ENCODE assay signal across 8 mouse cellular contexts in genomic region chr19:47264322-47265092, GRCm38 (mm10).
DNase-seq lines count a peak whose midpoint lies in the region; ATAC-seq and TF ChIP-seq lines count a peak whose summit lies in the region.

No protein-coding gene starts in this region.

- H3K9ac ChIP-seq in CH12.LX (ENCODE audit: insufficient read depth, low read depth): no peak overlapping the region
- H3K9ac ChIP-seq in kidney, embryonic 16.5 days (replicated peaks; ENCODE audit: low read length): no peak overlapping the region
- H3K9ac ChIP-seq in liver, embryonic 14.5 days (replicated peaks): no peak overlapping the region
- no peak overlapping the region for H3K9ac ChIP-seq in neural tube, embryonic 13.5 days

- H3K27ac ChIP-seq in CH12.LX (ENCODE audit: insufficient read depth, low read depth): no peak overlapping the region
- no peak overlapping the region for H3K27ac ChIP-seq in heart, embryonic 10.5 days
- no peak overlapping the region for H3K27ac ChIP-seq in kidney, embryonic 16.5 days (ENCODE audit: low read length)
- H3K27ac ChIP-seq in liver, embryonic 14.5 days: no peak overlapping the region
- H3K27ac ChIP-seq in neural tube, embryonic 13.5 days (replicated peaks): no peak overlapping the region

- H3K9me3 ChIP-seq in CH12.LX (replicated peaks; ENCODE audit: low read length): no peaks in the 10 kb centered on the region
- H3K9me3 ChIP-seq in heart, embryonic 10.5 days: no peaks in the 10 kb centered on the region
- no peaks in the 10 kb centered on the region for H3K9me3 ChIP-seq in kidney, embryonic 16.5 days (ENCODE audit: low read length)
- no peaks in the 10 kb centered on the region for H3K9me3 ChIP-seq in liver, embryonic 14.5 days (ENCODE audit: control insufficient read depth, low read length)
- H3K9me3 ChIP-seq in neural tube, embryonic 13.5 days: no peaks in the 10 kb centered on the region

- TF ChIP-seq CTCF in CH12.LX (conservative IDR thresholded peaks at IDR 0.05 in 1 of 2, IDR thresholded peaks at IDR 0.05 in 1 of 2; ENCODE audit: low read depth in 2 of 2, low read length in 2 of 2): peak; percentile 65 to 82
- TF ChIP-seq CTCF in liver, embryonic 14.5 days (IDR thresholded peaks at IDR 0.05; ENCODE audit: low read depth): peak; percentile 77

- H3K79me2 ChIP-seq in CH12.LX (replicated peaks; ENCODE audit: control insufficient read depth, extremely low read depth, insufficient read depth, poor library complexity, severe bottlenecking): no peaks in the 10 kb centered on the region

- no peak for TF ChIP-seq POLR2A in CH12.LX (IDR thresholded peaks at IDR 0.05; ENCODE audit: low read depth, low read length)

- H3K36me3 ChIP-seq in CH12.LX (replicated peaks in 1 of 2; ENCODE audit: control insufficient read depth in 1 of 2, insufficient read depth in 1 of 2, low read length in 1 of 2): peaks cover 3 to 41% of the 10 kb centered on the region in 2 experiments
- H3K36me3 ChIP-seq in heart, embryonic 10.5 days: peaks cover 44% of the 10 kb centered on the region
- peaks cover 32% of the 10 kb centered on the region for H3K36me3 ChIP-seq in kidney, embryonic 16.5 days (ENCODE audit: insufficient read depth, low read length)
- no peaks in the 10 kb centered on the region for H3K36me3 ChIP-seq in liver, embryonic 14.5 days (replicated peaks; ENCODE audit: control insufficient read depth, insufficient read depth, low read depth)
- peaks cover 27% of the 10 kb centered on the region for H3K36me3 ChIP-seq in neural tube, embryonic 13.5 days

- dilution Hi-C loops in CH12.LX (cut with MboI; ENCODE audit: extremely low pct_ligation_motif_present, extremely low pct_unique_long_range_greater_than_20kb, low sequenced_read_pairs): no loop called here

- H3K27me3 ChIP-seq in CH12.LX (replicated peaks): no peaks in the 10 kb centered on the region
- no peaks in the 10 kb centered on the region for H3K27me3 ChIP-seq in heart, embryonic 10.5 days (ENCODE audit: insufficient read depth, poor library complexity, severe bottlenecking)
- H3K27me3 ChIP-seq in kidney, embryonic 16.5 days (ENCODE audit: insufficient read depth, low read length): no peaks in the 10 kb centered on the region
- no peaks in the 10 kb centered on the region for H3K27me3 ChIP-seq in liver, embryonic 14.5 days (ENCODE audit: control insufficient read depth, insufficient read depth, low read length)
- no peaks in the 10 kb centered on the region for H3K27me3 ChIP-seq in neural tube, embryonic 13.5 days

- peak; percentile 31; the same call in 1 of the 2 replicates for ATAC-seq in kidney, embryonic 16.5 days (ENCODE audit: low FRiP score, low TSS enrichment)
- 0 out of 2 replicates have a peak, but pooled peaks have one; percentile 26 for ATAC-seq in liver, embryonic 14.5 days (ENCODE audit: insufficient read depth)
- peak; percentile 62 for ATAC-seq in neural tube, embryonic 13.5 days (ENCODE audit: low read depth)

- H3K4me3 ChIP-seq in CH12.LX (replicated peaks in 1 of 3; ENCODE audit: low read depth in 2 of 3, low read length in 2 of 3, poor library complexity in 1 of 3): no peak overlapping the region
- H3K4me3 ChIP-seq in heart, embryonic 10.5 days: no peak overlapping the region
- H3K4me3 ChIP-seq in kidney, embryonic 16.5 days (ENCODE audit: low read length): no peak overlapping the region
- no peak overlapping the region for H3K4me3 ChIP-seq in liver, embryonic 14.5 days (ENCODE audit: insufficient read depth in 1 of 2, low read depth in 2 of 2, low read length in 2 of 2)
- H3K4me3 ChIP-seq in neural tube, embryonic 13.5 days: no peak overlapping the region

- no peak for TF ChIP-seq EP300 in CH12.LX (IDR thresholded peaks at IDR 0.05; ENCODE audit: low read length)
- TF ChIP-seq EP300 in liver, embryonic 14.5 days (IDR thresholded peaks at IDR 0.05; ENCODE audit: low read depth): no peak

- WGBS in heart, embryonic 10.5 days: 53% methylated on average over 11 of the region's 11 CpGs
- WGBS in kidney, embryonic 16.5 days: 40% methylated on average over 11 of the region's 11 CpGs
- WGBS in liver, embryonic 14.5 days (ENCODE audit: insufficient replicate concordance): 46% methylated on average over 11 of the region's 11 CpGs
- 47% methylated on average over 11 of the region's 11 CpGs for WGBS in neural tube, embryonic 13.5 days

- H3K4me2 ChIP-seq in CH12.LX (ENCODE audit: insufficient read depth, low read depth, poor library complexity, severe bottlenecking): no peak overlapping the region
- H3K4me2 ChIP-seq in kidney, embryonic 16.5 days (replicated peaks; ENCODE audit: low read depth, low read length): no peak overlapping the region
- H3K4me2 ChIP-seq in liver, embryonic 14.5 days (ENCODE audit: low read depth): no peak overlapping the region
- no peak overlapping the region for H3K4me2 ChIP-seq in neural tube, embryonic 13.5 days

- peak; percentile 71 for TF ChIP-seq RAD21 in CH12.LX (IDR thresholded peaks at IDR 0.05; ENCODE audit: low read depth, low read length)

- H3K4me1 ChIP-seq in CH12.LX (ENCODE audit: control insufficient read depth in 1 of 2, insufficient read depth in 2 of 2): no peaks in the 10 kb centered on the region
- H3K4me1 ChIP-seq in heart, embryonic 10.5 days: peaks cover 7% of the 10 kb centered on the region; the same call in 1 of the 2 replicates
- H3K4me1 ChIP-seq in kidney, embryonic 16.5 days (ENCODE audit: insufficient read depth, low read length): peaks cover 4% of the 10 kb centered on the region; the same call in 1 of the 2 replicates
- no peaks in the 10 kb centered on the region for H3K4me1 ChIP-seq in liver, embryonic 14.5 days (replicated peaks; ENCODE audit: control insufficient read depth in 2 of 2, insufficient read depth in 2 of 2, low read length in 1 of 2)
- peaks cover 4% of the 10 kb centered on the region; the same call in 1 of the 2 replicates for H3K4me1 ChIP-seq in neural tube, embryonic 13.5 days (replicated peaks)

- in situ Hi-C loops in CH12.LX (cut with MboI; ENCODE audit: low pct_ligation_motif_present, low pct_unique_long_range_greater_than_20kb, low sequenced_read_pairs): loop anchor here (10.0 kb wide), 1 partner anchor 90 kb away; the partner anchor contains the start of gene Neurl1a

- DNase-seq in CH12.LX (ENCODE audit: extremely low read depth): peak; percentile 41
- peak; percentile 77 for DNase-seq in adrenal gland, adult 2 months
- DNase-seq in embryo, embryonic 11.5 days (ENCODE audit: low read depth, low spot score): peak; percentile 59
- DNase-seq in heart, embryonic 10.5 days (ENCODE audit: low spot score): peak; percentile 82
- peak in 1 of 3 experiments; percentile 12 for DNase-seq in liver, embryonic 14.5 days (ENCODE audit: low read depth in 3 of 3, low spot score in 3 of 3)
- peak; percentile 67 for DNase-seq in urinary bladder, postnatal 25 days (ENCODE audit: low spot score)

TF ChIP-seq in CH12.LX, 34 proteins besides CTCF, POLR2A, EP300 and RAD21:
- TF ChIP-seq SIN3A (IDR thresholded peaks at IDR 0.05; ENCODE audit: low read length): no peak
- no peak for TF ChIP-seq BHLHE40 (IDR thresholded peaks at IDR 0.05; ENCODE audit: low read depth, low read length)
- no peak for TF ChIP-seq ELF1 (IDR thresholded peaks at IDR 0.05; ENCODE audit: low read depth, low read length)
- peak; percentile 75 for TF ChIP-seq SMC3 (IDR thresholded peaks at IDR 0.05; ENCODE audit: low read depth, low read length)
